Mouse (Mus musculus) cerebellum, adult 2 months (tissue): ENCODE results near the gene Shroom1. TPM values are rescaled to one million over a fixed set of nuclear protein-coding genes. Genes with fewer than 3 reads are reported as not detected.
A peak's percentile ranks its signal among the peaks of the same experiment; 100 is the strongest.

Source experiments
- DNase-seq, 2 experiments: peaks; one replicate each; pipeline ENCODE4 v3.0.0; 2021
- H3K27ac ChIP-seq: fragments of 200-500 bp; 2 replicates; pipeline ENCODE4 v1.5.1; 2012; ENCODE audit warnings: low read length, control low read depth, inconsistent platforms; ENCODE audit not compliant: insufficient read depth
- H3K27me3 ChIP-seq: fragments of 200-500 bp; 2 replicates; pipeline ENCODE4 v1.6.1; 2012; ENCODE audit warnings: inconsistent platforms, mild to moderate bottlenecking, low read length, moderate library complexity; ENCODE audit not compliant: control insufficient read depth, insufficient read depth
- H3K4me1 ChIP-seq: fragments of 200-500 bp; 2 replicates; pipeline ENCODE4 v1.6.1; 2011; ENCODE audit warnings: low read length; ENCODE audit not compliant: control insufficient read depth, insufficient read depth
- H3K4me3 ChIP-seq: fragments of 200-500 bp; replicated peaks from 2 replicates; pipeline ENCODE3; 2011; ENCODE audit warnings: mild to moderate bottlenecking, low read depth, low read length, control low read depth; ENCODE audit not compliant: insufficient read depth
- CTCF ChIP-seq: fragments of 200-500 bp; IDR thresholded peaks from 2 replicates; pipeline ENCODE4 v1.5.1; 2011; ENCODE audit warnings: low read depth, mild to moderate bottlenecking, control low read depth, low read length, moderate library complexity, borderline replicate concordance; ENCODE audit not compliant: insufficient read depth
- POLR2A ChIP-seq: fragments of 200-500 bp; IDR thresholded peaks from 2 replicates; pipeline ENCODE4 v1.6.1; 2011; ENCODE audit warnings: low read length, control low read depth, borderline replicate concordance; ENCODE audit not compliant: insufficient read depth
- WGBS: fragments of 180-500 bp; shearing (Covaris S2); methylation state at CpG from one replicate; pipeline ENCODE4 v1.1.7; 2018; 5-methylcytosine and 5-hydroxymethylcytosine counted together
- polyA plus RNA-seq: library from polyadenylated mRNA; depleted of rRNA; stranded (reverse); fragments of >200 nt; gene quantifications from 2 replicates; pipeline ENCODE4 v1.2.3, GENCODE M21; 2012

Shroom1 gene
- polyA plus RNA-seq, 1 experiment, result 8.8 TPM

GRCm38 (mm10) chr11:53502039-53502765 is 45.2 kb downstream of the Shroom1 start:
- H3K27ac ChIP-seq, result no peak overlapping the region
- no peak overlapping the region for H3K4me3 ChIP-seq
- H3K4me1 ChIP-seq, result peaks cover 23% of the 10 kb centered on the region
- no peaks in the 10 kb centered on the region for H3K27me3 ChIP-seq
- no peak for DNase-seq
- 84% methylated on average over 8 of the region's 8 CpGs for WGBS
- TF ChIP-seq CTCF, result peak; percentile 33; the same call in 1 of the 2 replicates
- no peak for TF ChIP-seq POLR2A

DNA sequence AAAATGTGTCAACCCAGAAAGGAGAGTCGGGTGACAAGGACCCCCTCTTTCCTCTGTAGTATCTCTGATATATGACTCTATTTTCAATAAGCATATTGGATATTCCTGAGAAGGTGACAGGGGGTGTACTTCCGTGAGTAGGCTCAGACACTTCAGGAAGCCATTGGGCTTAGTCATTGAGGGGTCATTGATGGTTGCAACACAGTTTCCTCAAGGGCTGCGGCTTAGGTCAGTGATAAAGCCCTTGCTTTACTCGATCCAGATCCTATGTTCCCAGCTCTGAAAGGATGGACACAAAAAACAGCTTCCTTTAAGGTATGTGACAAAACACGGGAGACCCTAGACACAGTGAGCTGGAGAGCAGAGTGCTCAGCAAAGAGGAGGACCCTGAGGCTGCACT is 46.7 kb downstream of the Shroom1 start:
- H3K4me3 ChIP-seq, result no peak overlapping the region
- TF ChIP-seq POLR2A (no peak), CTCF (no peak)
- H3K4me1 ChIP-seq, result peaks cover 31% of the 10 kb centered on the region
- no peaks in the 10 kb centered on the region for H3K27me3 ChIP-seq
- no peak for DNase-seq
- H3K27ac ChIP-seq, result no peak overlapping the region
- 95% methylated on average over 5 of the region's 5 CpGs for WGBS

DNA sequence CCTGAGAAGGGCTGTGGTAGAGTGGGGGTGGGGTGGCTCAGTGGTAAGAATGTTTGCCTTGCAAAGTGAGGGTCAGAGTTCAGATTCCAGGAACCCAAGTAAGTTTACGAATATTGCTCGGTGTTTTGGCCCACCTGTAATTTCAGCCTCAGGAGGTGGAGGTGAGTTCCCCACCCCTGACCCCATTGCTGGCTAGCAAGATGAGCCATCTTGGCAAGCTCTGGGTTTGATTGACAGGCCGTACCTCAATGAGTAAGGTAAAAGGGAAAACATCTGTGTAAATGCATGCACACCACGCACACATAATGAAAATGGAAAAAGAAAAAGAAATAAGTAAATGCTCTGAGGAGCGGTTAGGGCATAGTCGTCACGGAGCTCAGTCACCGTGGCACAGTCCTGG is 47.4 kb downstream of the Shroom1 start:
- TF ChIP-seq POLR2A (no peak), CTCF (no peak)
- H3K27ac ChIP-seq, result peak overlapping the region; percentile 98
- WGBS, result 56% methylated on average over 8 of the region's 8 CpGs
- H3K4me3 ChIP-seq, result no peak overlapping the region
- DNase-seq, result peak in 1 of 2 experiments; percentile 41
- H3K4me1 ChIP-seq, result peaks cover 29% of the 10 kb centered on the region
- H3K27me3 ChIP-seq, result no peaks in the 10 kb centered on the region

- TF ChIP-seq POLR2A, result no peak
- 0 out of 2 replicates have a peak, but pooled peaks have one; percentile 2 for TF ChIP-seq CTCF
- Histone ChIP-seq H3K27me3 (no peaks in the 10 kb centered on the region), H3K27ac (peak overlapping the region; percentile 98), H3K4me1 (peaks cover 26% of the 10 kb centered on the region), H3K4me3 (no peak overlapping the region)
- peak; percentile 95 to 98 for DNase-seq
- WGBS, result 3% methylated on average over 5 of the region's 5 CpGs
Observed at GRCm38 (mm10) chr11:53505026-53505663, 48.1 kb downstream of the Shroom1 start.

DNA sequence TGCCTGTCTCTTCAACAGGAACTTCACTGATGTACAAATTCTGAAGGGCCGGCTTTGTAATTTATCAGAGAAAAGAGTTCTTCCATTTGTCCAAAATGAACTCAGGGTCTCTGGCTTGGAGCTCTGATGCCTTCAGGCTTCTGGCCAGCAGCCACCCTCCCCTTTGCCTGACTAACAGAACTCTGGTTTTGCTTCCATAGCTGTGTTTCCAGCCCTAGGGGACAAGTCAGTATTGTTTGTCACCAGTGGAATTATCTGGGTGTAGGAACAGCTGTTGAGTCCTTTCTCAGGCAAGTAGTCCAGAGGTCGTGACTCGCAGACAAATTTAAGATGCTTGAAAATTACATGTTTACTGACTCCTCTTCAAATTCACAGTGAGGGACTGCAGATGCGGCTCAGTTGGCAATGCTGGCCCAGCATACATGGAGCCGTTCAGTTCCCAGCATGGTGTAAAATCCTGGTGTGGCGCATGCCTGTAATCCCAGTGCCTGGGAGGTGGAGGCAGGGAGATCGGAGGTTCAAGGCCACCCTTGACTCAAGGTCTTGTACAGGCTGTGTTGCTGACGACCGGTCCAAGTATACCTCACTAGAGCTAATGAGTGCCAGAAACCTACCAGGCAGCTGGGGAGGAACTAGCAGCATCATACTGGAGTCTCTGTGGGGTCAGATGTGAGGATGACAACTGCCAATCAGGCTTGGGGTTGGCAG is 50.2 kb downstream of the Shroom1 start:
- Histone ChIP-seq H3K27me3 (no peaks in the 10 kb centered on the region), H3K27ac (peak overlapping the region; percentile 53), H3K4me3 (no peak overlapping the region), H3K4me1 (peaks cover 26% of the 10 kb centered on the region)
- TF ChIP-seq CTCF (no peak), POLR2A (no peak)
- DNase-seq, result peak; percentile 42 to 43
- 65% methylated on average over 9 of the region's 9 CpGs for WGBS

GRCm38 (mm10) chr11:53508152-53508551 is 51.1 kb downstream of the Shroom1 start:
- DNase-seq, result peak; percentile 45 to 48
- no peak overlapping the region; the same call in 1 of the 2 replicates for H3K27ac ChIP-seq
- peaks cover 26% of the 10 kb centered on the region for H3K4me1 ChIP-seq
- H3K27me3 ChIP-seq, result no peaks in the 10 kb centered on the region
- no peak for TF ChIP-seq POLR2A
- TF ChIP-seq CTCF, result no peak
- H3K4me3 ChIP-seq, result no peak overlapping the region
- 41% methylated on average over 7 of the region's 7 CpGs for WGBS

GRCm38 (mm10) chr11:53508591-53508990 is 51.6 kb downstream of the Shroom1 start:
- H3K4me3 ChIP-seq, result no peak overlapping the region
- 68% methylated on average over 3 of the region's 3 CpGs for WGBS
- peaks cover 26% of the 10 kb centered on the region for H3K4me1 ChIP-seq
- no peak for DNase-seq
- no peaks in the 10 kb centered on the region for H3K27me3 ChIP-seq
- H3K27ac ChIP-seq, result no peak overlapping the region
- no peak for TF ChIP-seq CTCF
- no peak for TF ChIP-seq POLR2A
